Mouse (Mus musculus) C2C12 (cell line): ENCODE data around the gene Cyb5b. TPM values are rescaled to one million over a fixed set of nuclear protein-coding genes. Genes with fewer than 3 reads are reported as not detected.
A peak's percentile ranks its signal among the peaks of the same experiment; 100 is the strongest.

ENCODE experiments used
- H3K27me3 ChIP-seq: one replicate; pipeline ENCODE4 v1.6.1; 2011; ENCODE audit not compliant: control insufficient read depth, insufficient read depth, insufficient read length
- H3K36me3 ChIP-seq: one replicate; pipeline ENCODE4 v1.6.1; 2011; ENCODE audit not compliant: control insufficient read depth, insufficient read depth
- H3K4me3 ChIP-seq: one replicate; pipeline ENCODE4 v1.5.1; 2011; ENCODE audit warnings: mild to moderate bottlenecking, control low read depth; ENCODE audit not compliant: poor library complexity, insufficient read depth, severe bottlenecking
- H3K79me2 ChIP-seq: one replicate; pipeline ENCODE4 v1.6.1; 2011; ENCODE audit not compliant: control insufficient read depth, insufficient read depth
- H3K79me3 ChIP-seq: one replicate; pipeline ENCODE4 v1.6.1; 2011; ENCODE audit warnings: low read depth, control low read depth
- H3ac ChIP-seq: one replicate; pipeline ENCODE3; 2011; ENCODE audit warnings: low read depth; ENCODE audit not compliant: control insufficient read depth, insufficient read length
- CEBPB ChIP-seq: IDR thresholded peaks from one replicate; pipeline ENCODE4 v1.6.1; 2011; ENCODE audit warnings: low read depth, mild to moderate bottlenecking, control low read depth, moderate library complexity
- CTCF ChIP-seq: IDR thresholded peaks from one replicate; pipeline ENCODE4 v1.5.1; 2011; ENCODE audit not compliant: control insufficient read depth, insufficient read depth, insufficient read length
- FOSL1 ChIP-seq: IDR thresholded peaks from one replicate; pipeline ENCODE4 v1.8.0; 2011; ENCODE audit warnings: mild to moderate bottlenecking, low read length; ENCODE audit not compliant: poor library complexity, insufficient read depth, severe bottlenecking
- MAX ChIP-seq: IDR thresholded peaks from one replicate; pipeline ENCODE4 v1.6.1; 2011; ENCODE audit warnings: mild to moderate bottlenecking, control low read depth
- MYOD1 ChIP-seq: IDR thresholded peaks from one replicate; pipeline ENCODE4 v1.6.1; 2011; ENCODE audit warnings: low read depth; ENCODE audit not compliant: control insufficient read depth, insufficient read length
- MYOG ChIP-seq: IDR thresholded peaks from one replicate; pipeline ENCODE4 v1.6.1; 2011; ENCODE audit not compliant: control insufficient read depth, insufficient read length; ENCODE audit errors: extremely low read depth
- USF1 ChIP-seq: IDR thresholded peaks from one replicate; pipeline ENCODE4 v1.6.1; 2011; ENCODE audit warnings: low read depth, mild to moderate bottlenecking, control low read depth, moderate library complexity
- polyA plus RNA-seq: library from polyadenylated mRNA; unstranded; fragments of >200 nt; fragmentation: generic; extraction: Trizol; gene quantifications from one replicate; pipeline ENCODE4 v1.2.1, GENCODE M21; 2012; ENCODE audit warnings: missing spikeins

Gene Cyb5b
- polyA plus RNA-seq, 1 experiment: 68.5 TPM

GRCm38 (mm10) chr8:107111340-107112105 is 38.9 kb upstream of the Cyb5b start:
- Histone ChIP-seq H3K4me3 (no peak overlapping the region), H3K27me3 (no peaks in the 10 kb centered on the region), H3K79me3 (no peaks in the 10 kb centered on the region), H3K79me2 (no peaks in the 10 kb centered on the region), H3ac (no peak overlapping the region), H3K36me3 (no peaks in the 10 kb centered on the region)
- no peak for TF ChIP-seq CEBPB
- TF ChIP-seq MYOD1: no peak
- no peak for TF ChIP-seq FOSL1
- no peak for TF ChIP-seq USF1
- no peak for TF ChIP-seq MYOG
- TF ChIP-seq MAX: no peak
- TF ChIP-seq CTCF: no peak

GRCm38 (mm10) chr8:107113209-107113608 is 37.2 kb upstream of the Cyb5b start:
- TF ChIP-seq CTCF (no peak), FOSL1 (no peak), USF1 (no peak), MAX (no peak), MYOD1 (no peak), CEBPB (no peak), MYOG (no peak)
- Histone ChIP-seq H3K36me3 (no peaks in the 10 kb centered on the region), H3ac (no peak overlapping the region)

DNA sequence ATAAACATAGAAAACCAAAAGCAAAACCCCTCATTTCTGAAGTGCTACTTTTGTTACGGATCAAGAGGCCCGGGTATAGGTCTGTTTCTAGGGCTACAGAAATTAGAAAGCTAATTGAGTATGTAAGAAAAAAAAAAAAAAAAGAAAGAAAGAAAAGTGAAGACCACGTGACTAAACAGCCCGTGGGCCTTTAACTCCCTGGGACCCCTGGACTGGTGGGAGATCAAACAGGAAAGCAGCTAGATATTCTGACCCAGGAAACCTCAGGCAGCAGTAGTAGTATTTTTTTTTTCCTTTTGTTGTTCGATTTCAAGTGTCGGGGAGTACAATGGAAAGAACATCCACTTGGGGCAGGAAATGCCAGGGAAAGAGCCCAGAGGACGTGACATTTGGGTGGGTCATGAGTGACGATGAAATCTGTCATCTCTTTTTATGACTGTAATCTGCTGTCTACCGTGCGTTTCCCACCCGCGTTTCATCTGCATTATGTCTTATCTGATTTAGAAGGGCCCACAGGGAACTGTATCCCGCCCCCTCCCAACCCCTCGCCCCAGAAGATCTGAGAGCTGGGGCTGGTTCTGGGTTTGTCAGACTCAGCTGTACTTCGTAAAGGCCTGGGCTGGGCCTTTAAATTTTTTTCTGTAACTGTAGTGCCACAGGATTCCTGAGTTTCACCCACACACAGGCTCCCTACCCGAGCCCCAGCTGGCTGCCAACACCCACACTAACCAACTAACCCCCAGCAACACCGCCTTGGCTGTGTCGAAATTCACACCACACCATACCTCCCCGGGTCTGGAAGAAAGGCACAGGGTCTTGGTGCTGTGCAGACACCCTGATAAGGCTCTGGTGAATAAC is 36.1 kb upstream of the Cyb5b start:
- Histone ChIP-seq H3K79me2 (no peaks in the 10 kb centered on the region), H3K79me3 (no peaks in the 10 kb centered on the region), H3K4me3 (peak overlapping the region; percentile 21), H3ac (no peak overlapping the region), H3K27me3 (no peaks in the 10 kb centered on the region), H3K36me3 (no peaks in the 10 kb centered on the region)
- TF ChIP-seq CEBPB (peak; percentile 73), MYOG (no peak), MYOD1 (peak; percentile 20), CTCF (no peak), USF1 (peak; percentile 78), FOSL1 (no peak), MAX (peak; percentile 53)

More at GRCm38 (mm10) chr8:107113209-107113608, 37.2 kb upstream of the Cyb5b start:
- Histone ChIP-seq H3K27me3 (no peaks in the 10 kb centered on the region), H3K79me2 (no peaks in the 10 kb centered on the region), H3K79me3 (no peaks in the 10 kb centered on the region), H3K4me3 (no peak overlapping the region)

- no peaks in the 10 kb centered on the region for H3K27me3 ChIP-seq
- H3K79me3 ChIP-seq: no peaks in the 10 kb centered on the region
- H3K79me2 ChIP-seq: no peaks in the 10 kb centered on the region
- H3K36me3 ChIP-seq: no peaks in the 10 kb centered on the region
- H3ac ChIP-seq: peak overlapping the region; percentile 51
- no peak overlapping the region for H3K4me3 ChIP-seq
- TF ChIP-seq USF1 (no peak), CEBPB (no peak), MYOG (no peak), CTCF (no peak), FOSL1 (no peak), MAX (no peak), MYOD1 (no peak)
These were observed 35.5 kb upstream of the Cyb5b start for GRCm38 (mm10) chr8:107115008-107115320.

GRCm38 (mm10) chr8:107116023-107116422 is 34.4 kb upstream of the Cyb5b start:
- no peaks in the 10 kb centered on the region for H3K36me3 ChIP-seq
- H3K79me2 ChIP-seq: no peaks in the 10 kb centered on the region
- TF ChIP-seq MYOG (no peak), MAX (peak; percentile 21)
- H3K27me3 ChIP-seq: no peaks in the 10 kb centered on the region
- H3K79me3 ChIP-seq: no peaks in the 10 kb centered on the region
- H3ac ChIP-seq: no peak overlapping the region
- no peak overlapping the region for H3K4me3 ChIP-seq
